Mouse (Mus musculus) stomach, embryonic 15.5 days (tissue): Measurements from ENCODE around the gene Acsm3. TPM values are rescaled to one million over a fixed set of nuclear protein-coding genes. Genes with fewer than 3 reads are reported as not detected.

Experiments
- ATAC-seq: fragments of 200-750 bp; cut with Nextera tagmentation; 2 replicates; pipeline ENCODE4 v1.8.0; 2017; ENCODE audit warnings: low read depth, moderate number of reproducible peaks, moderate TSS enrichment; ENCODE audit not compliant: insufficient read depth, low FRiP score
- H3K27ac ChIP-seq: fragments of 300-500 bp; sonication (generic); 2 replicates; pipeline ENCODE4 v1.5.1; 2015; ENCODE audit warnings: mild to moderate bottlenecking, inconsistent platforms
- H3K27me3 ChIP-seq: fragments of 300-500 bp; sonication (generic); replicated peaks from 2 replicates; pipeline ENCODE4 v1.6.1; 2015; ENCODE audit warnings: inconsistent platforms
- H3K36me3 ChIP-seq: fragments of 300-500 bp; sonication (generic); 2 replicates; pipeline ENCODE4 v1.6.1; 2015; ENCODE audit warnings: inconsistent platforms
- H3K4me1 ChIP-seq: fragments of 300-500 bp; sonication (generic); 2 replicates; pipeline ENCODE4 v1.6.1; 2015; ENCODE audit warnings: inconsistent platforms
- H3K4me2 ChIP-seq: fragments of 300-500 bp; sonication (generic); 2 replicates; pipeline ENCODE4 v1.6.1; 2015; ENCODE audit warnings: mild to moderate bottlenecking, inconsistent platforms
- H3K4me3 ChIP-seq: fragments of 300-500 bp; sonication (generic); replicated peaks from 2 replicates; pipeline ENCODE4 v1.5.1; 2015; ENCODE audit warnings: inconsistent platforms
- H3K9ac ChIP-seq: fragments of 300-500 bp; sonication (generic); 2 replicates; pipeline ENCODE4 v1.6.1; 2015; ENCODE audit warnings: inconsistent platforms
- H3K9me3 ChIP-seq: fragments of 300-500 bp; sonication (generic); 2 replicates; pipeline ENCODE4 v1.6.1; 2016; ENCODE audit warnings: inconsistent platforms
- WGBS: fragments of 180-500 bp; shearing (Covaris S2); methylation state at CpG from one replicate; pipeline ENCODE4 v1.1.7; 2015; 5-methylcytosine and 5-hydroxymethylcytosine counted together
- polyA plus RNA-seq: library from polyadenylated mRNA; unstranded; fragments of >200 nt; fragmentation: Nextera tagmentation; extraction: Ambion mirVana; gene quantifications from 2 replicates; pipeline ENCODE4 v1.2.1, GENCODE M21; 2015

Gene Acsm3
- polyA plus RNA-seq, 1 experiment from 2014 or later = 9.6 TPM

DNA sequence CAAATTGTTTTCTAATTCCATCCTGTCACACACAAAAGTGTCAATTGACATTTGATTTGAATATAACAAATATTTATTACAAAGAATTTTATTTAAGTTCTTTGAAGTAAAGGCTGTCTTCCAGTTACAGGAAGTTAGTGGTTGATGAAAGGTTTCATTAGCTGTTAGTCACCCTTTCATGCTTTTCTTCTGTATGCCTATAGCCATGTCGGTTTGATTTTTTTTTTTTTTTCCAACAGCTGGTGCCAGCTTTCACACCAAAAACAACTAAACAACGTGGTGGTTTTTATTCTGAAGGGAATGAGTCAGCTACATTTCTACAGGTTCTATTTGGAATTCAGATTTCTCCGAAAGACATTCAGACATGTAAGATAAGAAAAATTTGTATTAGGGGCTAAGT is 40.3 kb downstream of the Acsm3 start:
- H3K9ac ChIP-seq = no peak overlapping the region
- ATAC-seq = no peak
- H3K4me3 ChIP-seq = no peak overlapping the region
- H3K4me2 ChIP-seq = no peak overlapping the region
- no peaks in the 10 kb centered on the region for H3K27me3 ChIP-seq
- H3K4me1 ChIP-seq = no peaks in the 10 kb centered on the region
- H3K36me3 ChIP-seq = no peaks in the 10 kb centered on the region
- no peak overlapping the region for H3K27ac ChIP-seq
- 79% methylated on average over 3 of the region's 3 CpGs for WGBS
- no peaks in the 10 kb centered on the region for H3K9me3 ChIP-seq

DNA sequence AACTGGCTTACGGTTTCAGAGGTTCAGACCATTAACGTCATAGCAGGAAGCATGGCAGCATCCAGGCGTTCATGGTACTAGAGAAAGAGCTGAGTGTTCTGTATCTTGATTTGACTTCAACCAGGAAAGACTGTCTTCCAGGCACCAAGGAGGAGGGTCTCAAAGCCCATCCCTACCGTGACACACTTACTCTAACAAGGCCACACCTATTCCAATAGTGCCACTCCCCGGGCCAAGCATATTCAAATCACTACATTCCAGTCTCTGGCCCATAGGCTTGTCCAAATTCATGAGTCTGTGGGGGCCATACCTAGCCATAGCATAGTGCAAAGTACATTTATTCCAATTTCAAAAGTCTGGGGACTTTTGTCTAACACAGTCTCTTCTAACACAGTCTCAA is 46.7 kb downstream of the Acsm3 start:
- 91% methylated on average over 5 of the region's 5 CpGs for WGBS
- Histone ChIP-seq H3K9me3 (no peaks in the 10 kb centered on the region), H3K36me3 (no peaks in the 10 kb centered on the region), H3K27me3 (no peaks in the 10 kb centered on the region), H3K4me1 (no peaks in the 10 kb centered on the region), H3K4me3 (no peak overlapping the region), H3K27ac (no peak overlapping the region), H3K9ac (no peak overlapping the region), H3K4me2 (no peak overlapping the region)
- ATAC-seq = no peak

GRCm38 (mm10) chr7:119808723-119809122 is 48.0 kb downstream of the Acsm3 start:
- no peak for ATAC-seq
- H3K4me2 ChIP-seq = no peak overlapping the region
- H3K27me3 ChIP-seq = no peaks in the 10 kb centered on the region
- WGBS = 88% methylated on average over 3 of the region's 3 CpGs
- no peak overlapping the region for H3K9ac ChIP-seq
- no peaks in the 10 kb centered on the region for H3K4me1 ChIP-seq
- H3K36me3 ChIP-seq = no peaks in the 10 kb centered on the region
- H3K27ac ChIP-seq = no peak overlapping the region
- H3K4me3 ChIP-seq = no peak overlapping the region
- no peaks in the 10 kb centered on the region for H3K9me3 ChIP-seq

- no peaks in the 10 kb centered on the region for H3K4me1 ChIP-seq
These were observed 74.6 kb downstream of the Acsm3 start for GRCm38 (mm10) chr7:119835371-119835770.

DNA sequence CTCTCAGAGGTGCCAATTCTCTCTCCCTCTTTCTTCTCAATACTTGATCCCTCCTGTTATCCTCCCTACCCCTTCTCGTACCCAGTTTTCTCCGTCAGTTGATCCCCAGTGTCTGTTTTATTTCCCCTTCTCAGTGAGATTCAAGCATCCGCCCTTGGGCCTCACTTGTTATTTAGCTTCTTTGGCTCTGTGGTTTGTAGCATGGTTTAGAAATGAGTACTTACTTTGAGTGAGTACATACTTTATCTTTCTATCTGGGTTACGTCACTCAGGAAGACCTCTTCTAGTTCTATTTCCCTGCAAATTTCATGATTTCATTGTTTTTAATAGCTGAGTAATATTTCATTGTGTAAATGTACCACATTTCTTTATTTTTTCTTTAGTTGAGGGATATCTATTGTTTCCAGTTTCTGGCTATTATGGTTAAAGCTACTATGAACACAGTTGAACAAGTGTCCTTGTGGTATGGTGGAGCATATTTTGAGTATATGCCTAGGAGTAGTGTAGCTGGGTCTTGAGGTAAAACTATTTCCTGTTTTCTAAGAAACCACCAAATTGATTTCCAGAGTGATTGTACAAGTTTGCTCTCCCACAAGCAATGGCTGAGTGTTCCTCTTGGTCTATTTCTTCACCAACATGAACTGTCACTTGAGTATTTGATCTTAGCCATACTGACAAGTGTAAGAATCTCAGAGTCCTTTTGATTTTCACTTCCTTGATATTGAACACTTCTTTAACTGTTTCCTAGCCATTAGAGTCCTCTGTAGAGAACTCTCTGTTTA is 75.5 kb downstream of the Acsm3 start:
- H3K4me1 ChIP-seq = no peaks in the 10 kb centered on the region
- no peak overlapping the region for H3K27ac ChIP-seq
- ATAC-seq = no peak
- no peaks in the 10 kb centered on the region for H3K27me3 ChIP-seq
- 92% methylated on average over 4 of the region's 4 CpGs for WGBS
- H3K9ac ChIP-seq = no peak overlapping the region
- H3K9me3 ChIP-seq = no peaks in the 10 kb centered on the region
- H3K4me3 ChIP-seq = no peak overlapping the region
- H3K36me3 ChIP-seq = no peaks in the 10 kb centered on the region
- no peak overlapping the region for H3K4me2 ChIP-seq

More at GRCm38 (mm10) chr7:119835371-119835770, 74.6 kb downstream of the Acsm3 start:
- Histone ChIP-seq H3K4me2 (no peak overlapping the region), H3K27ac (no peak overlapping the region), H3K27me3 (no peaks in the 10 kb centered on the region), H3K36me3 (0 out of 2 replicates have a peak, but pooled peaks cover 3% of the 10 kb centered on the region), H3K4me3 (no peak overlapping the region), H3K9me3 (no peaks in the 10 kb centered on the region), H3K9ac (no peak overlapping the region)
- 95% methylated on average over 1 of the region's 1 CpGs for WGBS
- ATAC-seq = no peak

Other genes starting within 250 kb of the Acsm3 start
- gene Acsm5, start 241.5 kb upstream of the Acsm3 start, polyA plus RNA-seq = 0.15 TPM in 1 of 2 replicates, not detected in the other
- gene Pdilt, start 237.4 kb upstream of the Acsm3 start, polyA plus RNA-seq = not detected in 2 replicates
- not detected in 2 replicates for gene Acsm2, start 206.6 kb upstream of the Acsm3 start, polyA plus RNA-seq
- gene Acsm1, start 153.9 kb upstream of the Acsm3 start, polyA plus RNA-seq = 0.42 TPM in 1 of 2 replicates, not detected in the other
- gene Acsm4, start 70.9 kb upstream of the Acsm3 start, polyA plus RNA-seq = not detected in 2 replicates
- gene Thumpd1, start 40.1 kb upstream of the Acsm3 start, polyA plus RNA-seq = 64.4 and 65.8 TPM in 2 replicates
- gene Rexo5, start 33.1 kb downstream of the Acsm3 start, polyA plus RNA-seq = 20.4 and 20.7 TPM in 2 replicates
- 19.2 and 20.0 TPM in 2 replicates for gene Eri2, start 33.1 kb downstream of the Acsm3 start, polyA plus RNA-seq
- gene Lyrm1, start 134.9 kb downstream of the Acsm3 start, polyA plus RNA-seq = 6.9 and 7.8 TPM in 2 replicates
- gene Dcun1d3, start 135.4 kb downstream of the Acsm3 start, polyA plus RNA-seq = 9.0 and 9.8 TPM in 2 replicates